Mouse (Mus musculus) midbrain, embryonic 14.5 days (tissue): ENCODE data around the gene Fgd2. TPM values are rescaled to one million over a fixed set of nuclear protein-coding genes. Genes with fewer than 3 reads are reported as not detected.

Experiments
- ATAC-seq: fragments of 200-750 bp; cut with Nextera tagmentation; 2 replicates; pipeline ENCODE4 v1.8.0; 2017; ENCODE audit warnings: moderate number of reproducible peaks, moderate library complexity; ENCODE audit not compliant: low FRiP score, low TSS enrichment
- DNase-seq: peaks from one replicate; pipeline ENCODE4 v3.0.0-alpha.2; 2015
- H3K27ac ChIP-seq: fragments of 300-500 bp; sonication (generic); replicated peaks from 2 replicates; pipeline ENCODE4 v1.5.1; 2014; ENCODE audit warnings: mild to moderate bottlenecking, low read depth, low read length, moderate library complexity
- H3K27me3 ChIP-seq: fragments of 300-500 bp; sonication (generic); 2 replicates; pipeline ENCODE4 v1.6.1; 2014; ENCODE audit warnings: low read length, control low read depth, mixed read lengths; ENCODE audit not compliant: control insufficient read depth, insufficient read depth
- H3K36me3 ChIP-seq: fragments of 300-500 bp; sonication (generic); 2 replicates; pipeline ENCODE4 v1.6.1; 2014; ENCODE audit warnings: low read length, control low read depth; ENCODE audit not compliant: control insufficient read depth, insufficient read depth
- H3K4me1 ChIP-seq: fragments of 300-500 bp; sonication (generic); 2 replicates; pipeline ENCODE4 v1.6.1; 2014; ENCODE audit warnings: mild to moderate bottlenecking, antibody characterized with exemption, low read length, control low read depth; ENCODE audit not compliant: control insufficient read depth, insufficient read depth
- H3K4me2 ChIP-seq: fragments of 300-500 bp; sonication (generic); 2 replicates; pipeline ENCODE4 v1.6.1; 2014; ENCODE audit warnings: mild to moderate bottlenecking, low read length, moderate library complexity
- H3K4me3 ChIP-seq: fragments of 300-500 bp; sonication (generic); replicated peaks from 2 replicates; pipeline ENCODE4 v1.5.1; 2014; ENCODE audit warnings: low read depth, low read length
- H3K9ac ChIP-seq: fragments of 300-500 bp; sonication (generic); replicated peaks from 2 replicates; pipeline ENCODE4 v1.6.1; 2014; ENCODE audit warnings: mild to moderate bottlenecking, low read length, moderate library complexity
- H3K9me3 ChIP-seq: fragments of 300-500 bp; sonication (generic); 2 replicates; pipeline ENCODE4 v1.6.1; 2016; ENCODE audit warnings: low read length, control low read depth, mixed read lengths; ENCODE audit not compliant: control insufficient read depth
- WGBS: fragments of 180-500 bp; shearing (Covaris S2); extraction: QIAGEN DNeasy Blood & Tissue Kit; methylation state at CpG from one replicate; pipeline ENCODE4 v1.1.7; 2014; 5-methylcytosine and 5-hydroxymethylcytosine counted together
- polyA plus RNA-seq: library from polyadenylated mRNA; unstranded; fragments of >200 nt; fragmentation: Nextera tagmentation; extraction: Ambion mirVana; gene quantifications from 2 replicates; pipeline ENCODE4 v1.2.1, GENCODE M21; 2014

The Fgd2 gene
- polyA plus RNA-seq, 1 experiment from 2014 or later: 4.4 TPM

DNA sequence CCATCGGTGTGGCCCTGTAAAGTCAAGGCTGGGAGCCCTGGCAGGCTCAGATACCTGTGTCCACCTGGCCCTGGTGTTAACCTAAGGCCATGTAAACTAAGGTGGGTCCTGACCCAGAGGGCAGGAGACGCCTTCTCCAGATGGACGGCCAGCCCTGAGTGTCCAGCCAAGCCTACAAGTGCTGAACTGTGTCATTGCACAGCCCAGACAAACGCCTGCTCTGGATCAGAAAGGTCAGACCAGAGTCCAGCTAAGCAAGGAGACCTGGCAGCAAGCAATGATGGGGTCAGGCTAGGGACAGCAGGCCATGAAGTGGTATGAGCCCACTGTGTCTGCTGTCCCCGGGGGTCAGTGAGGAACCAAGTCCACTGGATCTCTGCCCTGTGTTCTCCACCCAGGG is 46.7 kb downstream of the Fgd2 start:
- Histone ChIP-seq H3K9ac (no peak overlapping the region), H3K27me3 (no peaks in the 10 kb centered on the region), H3K36me3 (no peaks in the 10 kb centered on the region), H3K4me3 (no peak overlapping the region), H3K4me2 (no peak overlapping the region), H3K4me1 (no peaks in the 10 kb centered on the region), H3K27ac (no peak overlapping the region), H3K9me3 (no peaks in the 10 kb centered on the region)
- no peak for ATAC-seq
- 89% methylated on average over 5 of the region's 5 CpGs for WGBS
- no peak for DNase-seq

DNA sequence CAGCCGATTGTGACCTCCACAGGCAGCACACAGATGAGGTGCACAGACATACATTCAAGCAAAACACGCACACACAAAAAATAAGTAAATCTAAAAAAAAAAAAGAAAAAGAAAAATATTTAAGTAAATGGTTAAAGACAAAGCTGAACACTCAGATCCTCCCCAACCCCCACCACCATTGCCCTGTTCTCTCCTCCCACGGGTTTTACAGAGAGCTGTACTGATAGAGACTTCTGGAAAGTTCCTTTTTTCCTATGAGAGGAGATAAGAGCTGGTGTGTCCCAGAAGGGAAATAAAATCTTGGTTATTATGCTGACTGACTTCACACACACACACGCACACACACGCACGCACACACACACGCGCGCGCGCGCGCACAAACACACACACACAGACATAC is 47.6 kb downstream of the Fgd2 start:
- H3K4me2 ChIP-seq: no peak overlapping the region
- 95% methylated on average over 13 of the region's 13 CpGs for WGBS
- DNase-seq: no peak
- no peaks in the 10 kb centered on the region for H3K36me3 ChIP-seq
- H3K27ac ChIP-seq: no peak overlapping the region
- no peak for ATAC-seq
- no peaks in the 10 kb centered on the region for H3K9me3 ChIP-seq
- no peak overlapping the region for H3K4me3 ChIP-seq
- H3K27me3 ChIP-seq: no peaks in the 10 kb centered on the region
- no peaks in the 10 kb centered on the region for H3K4me1 ChIP-seq
- H3K9ac ChIP-seq: no peak overlapping the region

DNA sequence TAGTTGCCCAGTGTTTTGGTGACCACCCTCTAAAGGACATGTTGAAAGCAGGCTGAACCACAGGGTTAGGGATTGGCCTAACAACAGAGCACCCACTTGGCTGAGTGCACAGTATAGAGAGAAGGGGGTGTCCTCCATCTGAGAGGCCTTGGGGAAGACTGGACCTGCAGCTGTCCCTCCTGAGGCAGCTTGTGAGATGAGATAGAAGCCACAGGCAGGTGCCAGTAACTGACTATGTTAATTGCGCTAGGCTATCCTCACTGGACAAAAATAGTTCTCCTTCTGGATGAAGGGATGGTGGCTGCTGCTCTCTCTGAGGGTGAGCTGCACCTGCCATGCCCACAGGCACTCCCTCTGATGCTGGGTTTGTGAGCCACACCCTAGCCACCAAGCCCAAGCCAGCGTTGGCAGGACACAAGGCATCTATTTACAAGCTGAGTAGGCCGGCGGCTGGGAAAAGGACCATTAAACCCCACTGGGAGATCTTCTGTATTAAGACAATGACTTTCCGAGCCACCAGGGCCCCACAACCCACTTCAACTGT is 49.2 kb downstream of the Fgd2 start:
- Histone ChIP-seq H3K4me3 (no peak overlapping the region), H3K27me3 (no peaks in the 10 kb centered on the region), H3K4me1 (no peaks in the 10 kb centered on the region), H3K36me3 (no peaks in the 10 kb centered on the region), H3K4me2 (no peak overlapping the region), H3K9ac (no peak overlapping the region), H3K9me3 (no peaks in the 10 kb centered on the region), H3K27ac (no peak overlapping the region)
- no peak for DNase-seq
- ATAC-seq: no peak
- WGBS: 70% methylated on average over 5 of the region's 5 CpGs

DNA sequence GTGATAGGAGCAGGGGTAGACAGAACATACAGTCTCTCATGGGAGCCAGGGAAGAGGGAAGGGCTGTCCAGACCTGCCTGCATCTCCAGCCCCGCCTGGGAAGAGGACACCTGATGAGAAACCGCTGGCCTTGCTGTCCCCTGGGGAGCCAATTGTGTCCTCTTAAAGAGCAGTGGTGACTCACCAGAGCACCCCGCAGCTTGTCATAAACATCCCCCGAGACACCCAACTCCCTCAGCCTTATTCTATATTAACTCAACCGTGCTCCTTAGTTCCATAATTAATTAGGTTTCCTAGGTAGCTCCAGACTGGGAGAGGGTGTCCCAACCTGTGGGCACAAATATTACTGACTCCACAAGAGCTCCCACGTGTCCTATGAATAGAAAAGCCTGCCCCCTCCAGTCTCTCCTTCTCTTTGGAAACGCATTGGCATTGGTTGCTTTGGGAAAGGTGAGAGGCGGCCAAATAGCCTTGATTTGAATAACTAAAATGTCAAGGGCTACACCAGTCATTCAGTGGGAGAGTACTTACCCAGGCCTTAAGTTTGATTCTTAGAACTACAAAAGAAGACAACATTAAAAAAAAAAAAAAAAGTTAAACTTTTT is 51.2 kb downstream of the Fgd2 start:
- Histone ChIP-seq H3K36me3 (no peaks in the 10 kb centered on the region), H3K9me3 (no peaks in the 10 kb centered on the region), H3K9ac (no peak overlapping the region), H3K27ac (no peak overlapping the region), H3K4me1 (peaks cover 9% of the 10 kb centered on the region; the same call in 1 of the 2 replicates), H3K27me3 (no peaks in the 10 kb centered on the region; the same call in 1 of the 2 replicates), H3K4me2 (no peak overlapping the region), H3K4me3 (no peak overlapping the region)
- DNase-seq (no peak), ATAC-seq (no peak)
- 35% methylated on average over 8 of the region's 8 CpGs for WGBS

DNA sequence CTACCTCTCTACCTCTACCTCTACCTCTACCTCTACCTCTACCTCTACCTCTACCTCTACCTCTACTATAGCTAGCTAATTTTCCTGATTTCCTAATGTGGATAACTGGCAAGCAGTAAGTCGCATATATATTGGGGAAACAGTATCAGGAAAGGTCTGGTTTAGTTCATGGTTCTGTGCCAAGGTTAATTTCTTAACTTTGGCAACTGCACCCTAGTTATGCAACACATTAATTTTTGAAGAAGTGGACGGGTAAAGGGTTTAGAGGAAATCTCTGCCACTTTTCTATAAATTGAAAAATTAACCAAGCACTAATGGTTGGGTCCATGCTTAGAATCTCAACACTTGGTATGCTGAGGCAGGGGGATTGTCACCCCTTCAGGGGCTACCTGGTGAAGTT is 53.9 kb downstream of the Fgd2 start:
- Histone ChIP-seq H3K36me3 (no peaks in the 10 kb centered on the region), H3K27ac (no peak overlapping the region), H3K4me3 (no peak overlapping the region), H3K9me3 (no peaks in the 10 kb centered on the region), H3K4me2 (no peak overlapping the region), H3K9ac (no peak overlapping the region), H3K27me3 (no peaks in the 10 kb centered on the region; the same call in 1 of the 2 replicates), H3K4me1 (peaks cover 9% of the 10 kb centered on the region; the same call in 1 of the 2 replicates)
- no peak for ATAC-seq
- DNase-seq: no peak
- 91% methylated on average over 2 of the region's 2 CpGs for WGBS

DNA sequence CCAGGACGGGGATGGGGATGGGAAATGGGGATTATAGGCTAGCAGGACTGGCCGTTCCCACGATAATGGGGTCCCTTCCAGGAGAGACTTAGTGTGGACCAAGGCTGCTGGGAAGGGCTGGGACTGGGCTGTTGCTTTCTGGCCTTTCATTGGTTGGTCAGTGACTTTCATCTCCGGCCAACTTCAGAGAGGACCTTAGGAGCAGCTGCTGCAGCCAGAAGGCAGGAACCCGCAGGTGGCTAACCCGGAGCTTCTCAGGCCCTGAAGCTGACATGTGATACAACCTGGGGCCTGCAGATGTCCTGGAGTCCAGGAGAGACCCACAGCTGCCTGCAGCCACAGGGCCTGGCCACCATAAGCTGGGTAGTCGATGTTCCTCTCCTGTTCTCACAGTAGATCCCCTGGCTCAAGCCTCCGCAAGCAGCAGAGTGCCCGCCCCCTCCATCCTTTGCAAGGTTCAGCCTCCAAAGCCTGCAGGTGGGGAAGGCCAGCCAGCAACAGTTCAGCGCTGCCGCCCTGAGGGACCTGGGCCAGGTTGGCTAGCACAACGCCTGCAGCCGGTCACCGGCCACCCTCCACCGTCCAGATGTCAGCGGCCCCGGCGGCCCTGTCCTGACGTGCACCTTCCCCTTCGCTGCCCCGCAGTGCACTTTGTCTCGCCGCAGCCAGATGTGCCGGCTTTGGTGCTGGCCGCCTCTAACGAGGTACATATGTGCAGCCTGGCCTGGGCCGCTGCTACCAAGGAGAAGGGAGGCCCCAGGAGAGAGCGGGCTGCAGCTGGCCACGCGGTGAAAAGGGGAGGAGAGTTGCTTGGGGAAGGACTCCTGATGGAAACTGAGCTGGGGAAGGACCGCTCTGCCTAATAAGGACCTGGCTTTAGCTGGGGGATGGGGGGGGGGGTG is 55.3 kb downstream of the Fgd2 start:
- Histone ChIP-seq H3K9ac (no peak overlapping the region; the same call in 1 of the 2 replicates), H3K4me3 (no peak overlapping the region)
- peak; percentile 66 for DNase-seq

DNA sequence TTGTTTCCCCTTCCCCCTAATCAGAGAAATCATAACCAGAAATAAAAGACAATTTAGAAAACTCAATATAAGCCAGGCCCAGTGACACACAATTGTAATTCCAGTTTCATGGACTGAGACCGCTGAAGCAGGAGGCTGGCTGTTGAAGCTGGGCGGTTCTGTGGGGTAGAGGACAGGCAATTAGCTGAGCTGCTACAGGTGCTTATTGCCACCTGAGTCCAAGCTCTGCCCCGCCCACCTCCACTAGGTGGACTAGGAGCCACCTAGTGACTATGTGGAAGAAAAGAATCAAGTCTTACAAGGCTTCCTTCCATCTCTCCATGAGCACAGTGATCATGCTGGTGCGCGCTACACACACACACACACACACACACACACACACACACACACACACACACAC is 56.0 kb downstream of the Fgd2 start:
- DNase-seq (no peak), ATAC-seq (no peak)
- no peak overlapping the region for H3K9ac ChIP-seq
- 54% methylated on average over 5 of the region's 5 CpGs for WGBS
- peaks cover 9% of the 10 kb centered on the region; the same call in 1 of the 2 replicates for H3K4me1 ChIP-seq
- H3K9me3 ChIP-seq: no peaks in the 10 kb centered on the region
- no peak overlapping the region for H3K4me3 ChIP-seq
- no peaks in the 10 kb centered on the region for H3K36me3 ChIP-seq
- no peak overlapping the region for H3K4me2 ChIP-seq
- H3K27me3 ChIP-seq: no peaks in the 10 kb centered on the region; the same call in 1 of the 2 replicates
- no peak overlapping the region for H3K27ac ChIP-seq

More for the DNA sequence above, 55.3 kb downstream of the Fgd2 start:
- peak overlapping the region; percentile 38 for H3K4me2 ChIP-seq
- no peaks in the 10 kb centered on the region for H3K36me3 ChIP-seq
- H3K9me3 ChIP-seq: no peaks in the 10 kb centered on the region
- WGBS: 9% methylated on average over 31 of the region's 31 CpGs
- no peak; the same call in 1 of the 2 replicates for ATAC-seq
- no peak overlapping the region for H3K27ac ChIP-seq
- H3K27me3 ChIP-seq: no peaks in the 10 kb centered on the region; the same call in 1 of the 2 replicates
- peaks cover 9% of the 10 kb centered on the region; the same call in 1 of the 2 replicates for H3K4me1 ChIP-seq

DNA sequence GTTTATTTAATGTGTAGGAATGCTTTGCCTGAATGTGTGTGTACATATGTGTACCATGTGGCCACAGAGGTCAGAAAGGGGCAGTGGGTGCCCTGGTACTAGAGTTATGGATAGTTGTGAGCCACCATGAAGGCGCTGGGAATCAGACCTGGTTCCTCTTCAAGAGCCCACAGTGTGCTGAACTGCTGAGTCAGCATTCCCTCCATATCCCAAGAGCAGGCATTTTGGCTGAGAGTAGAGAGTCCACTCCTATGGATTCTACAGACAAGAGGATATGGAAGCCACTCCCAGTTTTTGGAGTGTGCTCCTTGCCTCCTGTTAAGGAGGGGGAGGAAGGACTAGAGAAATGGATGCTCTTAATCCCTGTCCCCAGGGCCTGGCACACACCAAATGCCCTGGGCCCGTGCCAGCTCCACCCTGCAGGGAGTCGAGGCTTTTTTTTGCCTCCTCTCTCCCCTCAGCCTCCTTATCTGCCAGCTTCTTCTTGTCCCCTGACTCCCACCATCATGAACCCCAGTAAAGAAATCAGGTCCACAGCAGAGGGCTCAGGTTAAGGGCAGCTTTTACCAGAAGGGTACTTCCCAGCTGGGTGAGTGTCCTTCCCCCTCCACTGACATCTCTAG is 58.2 kb downstream of the Fgd2 start:
- no peak for DNase-seq
- no peaks in the 10 kb centered on the region for H3K36me3 ChIP-seq

More for the DNA sequence above, 58.2 kb downstream of the Fgd2 start:
- H3K4me1 ChIP-seq: peaks cover 9% of the 10 kb centered on the region; the same call in 1 of the 2 replicates
- no peak overlapping the region for H3K4me2 ChIP-seq
- no peak overlapping the region for H3K27ac ChIP-seq
- no peak overlapping the region for H3K4me3 ChIP-seq
- no peaks in the 10 kb centered on the region for H3K9me3 ChIP-seq
- no peaks in the 10 kb centered on the region; the same call in 1 of the 2 replicates for H3K27me3 ChIP-seq
- 67% methylated on average over 3 of the region's 3 CpGs for WGBS
- ATAC-seq: no peak
- no peak overlapping the region for H3K9ac ChIP-seq
